Mouse (Mus musculus): Measurements from ENCODE around the gene Gse1.

- TF ChIP-seq GATA1 (IDR thresholded peaks at IDR 0.05; ENCODE audit: low read length) (no peak), TAL1 (IDR thresholded peaks at IDR 0.05; ENCODE audit: low read length) (no peak)
Measured at GRCm38 (mm10) chr8:120401216-120401615, 173.0 kb downstream of the Gse1 start.
